Mouse (Mus musculus) hindbrain, embryonic 11.5 days (tissue): ENCODE data around the gene Ggt1. TPM values are rescaled to one million over a fixed set of nuclear protein-coding genes. Genes with fewer than 3 reads are reported as not detected.
"Not testable (repeated sequence)": the region's sequence is repeated elsewhere in the genome, so short reads cannot be mapped to it uniquely, and the experiment has no call there.

ENCODE experiments used
- ATAC-seq: fragments of 200-750 bp; cut with Nextera tagmentation; 2 replicates; pipeline ENCODE4 v1.8.0; 2017; ENCODE audit warnings: mild to moderate bottlenecking, moderate TSS enrichment, moderate library complexity; ENCODE audit not compliant: low FRiP score
- DNase-seq: peaks from one replicate; pipeline ENCODE4 v3.0.0-alpha.2; 2015; ENCODE audit warnings: low spot score
- H3K27ac ChIP-seq: fragments of 300-500 bp; sonication (generic); 2 replicates; pipeline ENCODE4 v1.5.1; 2014; ENCODE audit warnings: mild to moderate bottlenecking, low read depth, low read length
- H3K27me3 ChIP-seq: fragments of 300-500 bp; sonication (generic); 2 replicates; pipeline ENCODE4 v1.6.1; 2014; ENCODE audit warnings: mild to moderate bottlenecking, low read length, moderate library complexity, mixed read lengths; ENCODE audit not compliant: control insufficient read depth, insufficient read depth
- H3K36me3 ChIP-seq: fragments of 300-500 bp; sonication (generic); 2 replicates; pipeline ENCODE4 v1.6.1; 2014; ENCODE audit warnings: mild to moderate bottlenecking, low read length, moderate library complexity, mixed read lengths; ENCODE audit not compliant: control insufficient read depth, insufficient read depth
- H3K4me1 ChIP-seq: fragments of 300-500 bp; sonication (generic); replicated peaks from 2 replicates; pipeline ENCODE4 v1.6.1; 2014; ENCODE audit warnings: low read length, mixed read lengths; ENCODE audit not compliant: control insufficient read depth, insufficient read depth
- H3K4me2 ChIP-seq: fragments of 300-500 bp; sonication (generic); replicated peaks from 2 replicates; pipeline ENCODE4 v1.6.1; 2014; ENCODE audit warnings: mild to moderate bottlenecking, low read depth, low read length
- H3K4me3 ChIP-seq: fragments of 300-500 bp; sonication (generic); 2 replicates; pipeline ENCODE4 v1.5.1; 2014; ENCODE audit warnings: low read depth, low read length
- H3K9ac ChIP-seq: fragments of 300-500 bp; sonication (generic); 2 replicates; pipeline ENCODE4 v1.6.1; 2014; ENCODE audit warnings: low read depth, low read length
- H3K9me3 ChIP-seq: fragments of 300-500 bp; sonication (generic); 2 replicates; pipeline ENCODE4 v1.6.1; 2016; ENCODE audit warnings: low read length; ENCODE audit not compliant: control insufficient read depth
- WGBS: fragments of 180-500 bp; shearing (Covaris S2); extraction: QIAGEN DNeasy Blood & Tissue Kit; methylation state at CpG from one replicate; pipeline ENCODE4 v1.1.7; 2014; 5-methylcytosine and 5-hydroxymethylcytosine counted together
- polyA plus RNA-seq: library from polyadenylated mRNA; unstranded; fragments of >200 nt; fragmentation: Nextera tagmentation; extraction: Ambion mirVana; gene quantifications from 2 replicates; pipeline ENCODE4 v1.2.1, GENCODE M21; 2014

Gene Ggt1
- polyA plus RNA-seq, 1 experiment from 2014 or later: 2.2 TPM

DNA sequence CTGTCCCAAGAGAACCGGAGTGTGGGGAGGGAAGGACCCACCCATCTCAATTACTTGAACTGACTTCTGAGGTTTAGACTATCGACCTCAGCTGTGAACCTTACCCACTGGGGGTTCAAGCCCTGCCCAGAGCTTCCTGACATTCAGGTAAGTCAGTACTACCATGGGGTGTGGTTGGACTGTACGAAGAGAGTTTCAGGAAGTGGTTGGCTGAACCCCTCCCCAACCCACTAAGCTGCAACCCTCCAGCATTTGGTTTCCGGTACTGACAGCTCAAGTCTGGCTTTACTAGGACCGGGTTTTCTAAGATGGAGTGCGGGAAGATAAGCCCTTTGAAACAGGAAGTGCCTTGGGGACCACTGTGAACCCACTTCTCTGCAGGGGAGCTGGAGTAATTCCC, 4.0 kb downstream of the Ggt1 start:
- no peak overlapping the region for H3K4me3 ChIP-seq
- H3K4me1 ChIP-seq: no peaks in the 10 kb centered on the region
- ATAC-seq: no peak
- no peak overlapping the region for H3K27ac ChIP-seq
- H3K9ac ChIP-seq: no peak overlapping the region
- no peaks in the 10 kb centered on the region for H3K36me3 ChIP-seq
- DNase-seq: no peak
- peaks cover under 1% of the 10 kb centered on the region for H3K27me3 ChIP-seq
- WGBS: 78% methylated on average over 6 of the region's 6 CpGs
- no peaks in the 10 kb centered on the region for H3K9me3 ChIP-seq
- no peak overlapping the region for H3K4me2 ChIP-seq

DNA sequence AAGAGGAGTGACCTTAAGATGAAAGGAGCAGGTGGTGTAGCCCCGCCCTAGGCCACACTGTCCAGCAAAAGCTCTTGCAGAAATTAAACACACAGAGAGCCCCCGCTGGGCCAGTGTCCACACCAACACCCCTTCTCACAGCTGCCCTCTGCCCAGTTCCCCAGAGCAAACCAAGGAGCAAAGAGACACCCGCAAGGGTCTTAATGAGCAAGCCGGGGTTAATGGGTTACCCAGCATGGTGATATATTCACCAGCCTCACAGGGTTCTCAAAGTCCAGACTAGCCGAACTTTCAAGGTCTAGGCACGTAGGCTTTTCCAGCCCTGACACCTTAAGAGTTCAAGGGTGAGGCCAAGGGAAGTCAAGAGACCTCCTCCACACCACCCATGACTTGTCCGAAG, 4.5 kb downstream of the Ggt1 start:
- H3K9me3 ChIP-seq: no peaks in the 10 kb centered on the region
- no peaks in the 10 kb centered on the region for H3K4me1 ChIP-seq
- no peak for ATAC-seq
- DNase-seq: no peak
- H3K27me3 ChIP-seq: no peaks in the 10 kb centered on the region; the same call in 1 of the 2 replicates
- 74% methylated on average over 7 of the region's 7 CpGs for WGBS
- no peak overlapping the region for H3K4me2 ChIP-seq
- no peak overlapping the region for H3K9ac ChIP-seq
- no peak overlapping the region for H3K4me3 ChIP-seq
- no peak overlapping the region for H3K27ac ChIP-seq
- H3K36me3 ChIP-seq: no peaks in the 10 kb centered on the region

DNA sequence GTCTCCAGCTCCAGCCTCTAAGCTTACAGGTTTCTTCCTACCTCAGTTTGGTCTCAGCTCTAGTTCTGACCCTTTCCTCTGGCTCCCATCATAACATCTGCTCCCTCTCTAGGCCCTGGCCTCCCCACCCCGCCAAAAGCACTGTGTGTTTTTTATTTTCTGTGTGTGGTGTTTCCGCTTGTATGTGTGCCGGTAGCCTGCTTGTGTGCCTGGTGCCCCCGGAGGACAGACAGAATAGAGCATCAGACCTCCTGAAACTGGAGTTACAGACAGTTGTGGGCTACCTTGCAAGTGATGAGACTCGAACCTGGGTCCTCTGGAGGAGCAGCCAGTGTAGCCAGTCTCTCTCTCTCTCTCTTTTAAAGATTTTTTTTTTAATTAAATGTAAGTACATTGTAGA, 4.9 kb downstream of the Ggt1 start:
- ATAC-seq: no peak
- Histone ChIP-seq H3K4me1 (no peaks in the 10 kb centered on the region), H3K36me3 (no peaks in the 10 kb centered on the region), H3K27me3 (no peaks in the 10 kb centered on the region; the same call in 1 of the 2 replicates), H3K4me3 (no peak overlapping the region), H3K4me2 (no peak overlapping the region), H3K27ac (no peak overlapping the region), H3K9me3 (no peaks in the 10 kb centered on the region), H3K9ac (no peak overlapping the region)
- DNase-seq: no peak
- WGBS: 83% methylated on average over 5 of the region's 5 CpGs

DNA sequence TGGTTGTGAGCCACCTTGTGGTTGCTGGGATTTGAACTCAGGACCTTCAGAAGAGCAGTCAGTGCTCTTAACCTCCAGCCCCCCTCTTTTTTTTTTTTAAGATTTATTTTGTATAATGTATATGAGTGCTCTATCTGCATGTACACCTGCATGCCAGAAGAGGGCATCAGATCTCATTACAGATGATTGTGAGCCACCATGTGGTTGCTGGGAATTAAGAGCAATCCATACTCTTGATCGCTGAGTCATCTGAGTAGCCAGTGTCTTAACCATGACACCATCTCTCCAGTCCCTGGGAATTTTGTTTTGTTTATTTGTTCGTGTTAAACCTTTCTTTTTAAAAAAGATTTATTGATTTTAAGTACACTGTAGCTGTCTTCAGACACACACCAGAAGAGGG, 5.4 kb downstream of the Ggt1 start:
- not testable (repeated sequence) for H3K27ac ChIP-seq, ATAC-seq, H3K9ac ChIP-seq, H3K4me3 ChIP-seq, H3K27me3 ChIP-seq, H3K36me3 ChIP-seq, H3K4me2 ChIP-seq, H3K4me1 ChIP-seq, DNase-seq, H3K9me3 ChIP-seq
- 86% methylated on average over 2 of the region's 2 CpGs for WGBS

DNA sequence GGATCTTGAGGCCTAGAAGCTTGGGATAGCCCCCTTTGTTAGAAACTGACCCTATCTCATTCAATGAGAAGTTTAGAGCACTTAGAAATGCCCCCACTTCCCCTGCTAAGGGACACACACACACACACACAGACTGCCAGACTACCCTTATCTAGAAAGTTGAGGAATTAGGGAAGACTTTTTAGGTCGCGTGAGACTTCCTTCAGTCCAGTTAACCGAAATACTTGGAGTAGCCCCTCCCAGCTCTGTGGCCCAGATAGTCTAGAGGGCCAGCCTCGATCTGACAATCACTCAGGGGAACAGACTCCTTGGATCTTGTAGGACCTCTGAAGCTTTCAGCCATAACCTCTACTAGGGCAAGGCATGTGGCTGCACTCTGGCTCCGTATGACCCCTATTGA, 6.6 kb downstream of the Ggt1 start:
- ATAC-seq: no peak
- DNase-seq: no peak
- no peaks in the 10 kb centered on the region for H3K9me3 ChIP-seq

DNA sequence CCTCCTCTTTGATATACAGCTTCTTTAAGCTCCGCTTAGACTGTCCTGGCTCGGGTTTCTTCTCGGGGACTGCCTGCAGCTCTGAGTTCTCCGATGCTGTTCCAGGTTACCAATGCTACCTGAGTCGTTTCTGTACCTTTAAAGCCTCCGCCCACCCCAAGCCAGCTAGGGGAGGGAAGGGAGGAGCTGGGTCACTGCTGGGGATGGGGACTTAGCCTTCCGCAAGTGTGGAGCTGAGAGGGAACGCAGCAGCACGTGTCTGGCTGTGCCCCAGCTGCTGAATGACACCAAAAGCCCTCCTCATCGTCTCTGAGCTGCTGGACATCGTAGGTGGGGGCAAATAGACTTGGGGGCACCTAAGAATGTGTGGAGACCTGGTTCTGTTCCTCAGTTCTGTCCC, 7.0 kb downstream of the Ggt1 start:
- ATAC-seq: no peak
- no peak overlapping the region for H3K27ac ChIP-seq
- no peaks in the 10 kb centered on the region for H3K36me3 ChIP-seq
- no peaks in the 10 kb centered on the region for H3K4me1 ChIP-seq
- no peak overlapping the region for H3K4me2 ChIP-seq
- no peak overlapping the region for H3K4me3 ChIP-seq
- no peak for DNase-seq
- H3K27me3 ChIP-seq: no peaks in the 10 kb centered on the region; the same call in 1 of the 2 replicates
- 9% methylated on average over 11 of the region's 11 CpGs for WGBS
- no peaks in the 10 kb centered on the region for H3K9me3 ChIP-seq
- H3K9ac ChIP-seq: no peak overlapping the region

More for the DNA sequence above, 6.6 kb downstream of the Ggt1 start:
- no peaks in the 10 kb centered on the region for H3K36me3 ChIP-seq
- H3K4me2 ChIP-seq: no peak overlapping the region
- 49% methylated on average over 5 of the region's 5 CpGs for WGBS
- no peak overlapping the region for H3K27ac ChIP-seq
- H3K27me3 ChIP-seq: no peaks in the 10 kb centered on the region; the same call in 1 of the 2 replicates
- H3K4me1 ChIP-seq: no peaks in the 10 kb centered on the region
- H3K9ac ChIP-seq: no peak overlapping the region
- H3K4me3 ChIP-seq: no peak overlapping the region

DNA sequence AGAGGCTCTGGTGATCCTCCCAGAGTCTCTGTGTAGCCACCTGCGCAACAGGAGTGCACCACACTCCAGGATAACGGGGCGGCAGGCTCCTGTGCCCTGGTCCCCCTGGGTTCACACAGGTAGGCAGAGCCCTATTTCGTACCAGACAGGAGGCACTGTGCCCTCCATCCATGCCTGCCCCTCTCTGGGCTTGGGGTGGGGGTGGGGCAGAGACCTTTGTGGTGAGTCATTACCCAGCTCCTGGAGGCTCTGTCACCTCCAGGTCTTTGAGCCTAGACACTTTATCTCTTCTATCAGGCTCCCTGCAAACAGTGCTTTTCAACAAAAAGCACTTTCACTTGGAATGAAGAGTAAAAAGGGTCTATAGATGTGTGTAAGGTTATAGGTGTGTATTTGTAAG, 7.4 kb downstream of the Ggt1 start:
- Histone ChIP-seq H3K36me3 (no peaks in the 10 kb centered on the region), H3K27me3 (no peaks in the 10 kb centered on the region; the same call in 1 of the 2 replicates), H3K9me3 (no peaks in the 10 kb centered on the region), H3K9ac (no peak overlapping the region), H3K4me1 (no peaks in the 10 kb centered on the region), H3K27ac (no peak overlapping the region), H3K4me3 (no peak overlapping the region), H3K4me2 (no peak overlapping the region)
- no peak for DNase-seq
- 16% methylated on average over 4 of the region's 4 CpGs for WGBS
- ATAC-seq: no peak

DNA sequence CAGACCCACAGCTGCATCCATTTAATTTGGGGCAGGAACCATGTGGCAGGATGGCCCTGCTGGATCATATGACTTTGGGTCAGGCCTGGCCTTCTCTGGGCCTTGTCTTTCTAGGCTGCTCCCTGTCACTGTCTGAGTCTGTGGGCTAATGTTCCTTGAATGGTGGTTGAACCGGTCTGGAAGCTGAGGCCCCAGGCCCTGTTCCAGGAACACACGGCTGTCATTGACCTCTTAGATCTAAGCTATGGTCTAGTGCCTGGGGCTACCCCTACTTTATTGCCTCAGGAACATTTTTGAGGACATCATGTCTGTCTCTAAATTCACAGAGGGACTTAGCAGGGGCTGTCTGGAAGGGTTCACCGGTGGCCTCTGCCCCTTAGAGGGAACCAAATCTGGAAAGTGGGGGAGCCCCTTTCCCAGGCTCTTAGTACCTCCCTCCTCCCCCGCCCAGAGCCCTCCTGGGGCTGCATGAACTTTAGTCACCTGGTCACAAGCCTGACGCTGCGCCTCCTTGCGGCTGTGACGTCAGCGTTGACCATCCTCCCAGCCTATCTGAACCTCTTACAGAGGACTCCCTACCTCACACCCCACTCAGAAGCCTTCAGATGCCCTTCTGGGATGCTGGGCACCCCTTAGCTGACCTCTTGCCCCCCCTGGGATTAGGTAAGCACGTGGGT, 9.7 kb downstream of the Ggt1 start:
- H3K4me3 ChIP-seq: no peak overlapping the region
- ATAC-seq (no peak), DNase-seq (no peak)
- no peaks in the 10 kb centered on the region for H3K36me3 ChIP-seq
- 22% methylated on average over 10 of the region's 10 CpGs for WGBS
- no peak overlapping the region for H3K4me2 ChIP-seq
- no peaks in the 10 kb centered on the region for H3K27me3 ChIP-seq
- H3K9me3 ChIP-seq: no peaks in the 10 kb centered on the region
- no peak overlapping the region for H3K27ac ChIP-seq
- no peak overlapping the region for H3K9ac ChIP-seq
- no peaks in the 10 kb centered on the region for H3K4me1 ChIP-seq

DNA sequence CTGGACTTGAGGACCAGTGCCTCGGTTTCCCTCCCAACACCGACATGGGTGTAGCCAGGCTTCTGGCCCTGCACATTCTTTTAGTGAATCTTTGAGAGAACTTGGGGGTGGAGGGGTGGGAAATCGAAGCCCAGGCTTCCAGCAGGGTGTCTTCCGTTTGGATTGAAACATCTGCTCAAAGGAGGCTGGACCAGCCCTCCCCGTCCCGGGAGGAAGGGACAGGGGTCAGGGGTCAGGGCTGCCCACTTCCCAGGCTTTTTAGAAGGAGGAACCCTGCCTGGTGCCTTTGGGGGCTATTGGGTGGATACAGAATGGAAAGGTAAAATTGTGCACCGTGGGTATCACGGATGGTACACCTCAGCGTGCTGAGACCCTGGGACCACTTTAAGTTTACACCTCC, 10.5 kb downstream of the Ggt1 start:
- Histone ChIP-seq H3K9ac (no peak overlapping the region), H3K27me3 (no peaks in the 10 kb centered on the region), H3K27ac (no peak overlapping the region), H3K36me3 (no peaks in the 10 kb centered on the region), H3K9me3 (no peaks in the 10 kb centered on the region), H3K4me1 (no peaks in the 10 kb centered on the region), H3K4me3 (no peak overlapping the region), H3K4me2 (no peak overlapping the region)
- no peak for DNase-seq
- ATAC-seq: no peak
- WGBS: 37% methylated on average over 9 of the region's 9 CpGs
